Mouse (Mus musculus): ENCODE measurements around the gene Acap2. TPM values are rescaled to one million over a fixed set of nuclear protein-coding genes. Genes with fewer than 3 reads are reported as not detected.

Acap2 gene
- total and polyA plus RNA-seq, 2 experiments = 4.4 to 12.7 TPM

GRCm38 (mm10) chr16:31068280-31068679 is 132.8 kb downstream of the Acap2 start:
- Histone ChIP-seq H3K79me2 (ENCODE audit: control insufficient read depth, insufficient read depth, low read length) (peaks cover 17% of the 10 kb centered on the region; the same call in 1 of the 2 replicates), H3K36me3 (ENCODE audit: control insufficient read depth, insufficient read depth, low read length) (no peaks in the 10 kb centered on the region), H3K9ac (ENCODE audit: low read depth, low read length) (no peak overlapping the region), H3K27ac (replicated peaks; ENCODE audit: insufficient read depth, low read depth, low read length) (no peak overlapping the region), H3K4me3 (ENCODE audit: insufficient read depth, low read depth, low read length) (no peak overlapping the region), H3K27me3 (ENCODE audit: control insufficient read depth, insufficient read depth, low read length) (no peaks in the 10 kb centered on the region), H3K4me1 (ENCODE audit: control insufficient read depth, insufficient read depth, low read length) (peaks cover 8% of the 10 kb centered on the region; the same call in 1 of the 2 replicates)
- WGBS = 97% methylated on average over 7 of the region's 7 CpGs
- no peak for TF ChIP-seq CTCF (IDR thresholded peaks at IDR 0.05; ENCODE audit: low read depth, low read length)
- TF ChIP-seq POLR2A (IDR thresholded peaks at IDR 0.05; ENCODE audit: extremely low read depth, insufficient read depth, low read length) = no peak
- DNase-seq (ENCODE audit: extremely low read depth, low read depth, low spot score) = no peak

- peak; percentile 48 for DNase-seq (ENCODE audit: extremely low read depth, low read depth, low spot score)
- Histone ChIP-seq H3K4me3 (ENCODE audit: insufficient read depth, low read depth, low read length) (no peak overlapping the region), H3K27ac (replicated peaks; ENCODE audit: insufficient read depth, low read depth, low read length) (peak overlapping the region; percentile 77)
Observed at GRCm38 (mm10) chr16:31066344-31067098, 134.5 kb downstream of the Acap2 start.

GRCm38 (mm10) chr16:31064782-31065181 is 136.3 kb downstream of the Acap2 start:
- peaks cover 17% of the 10 kb centered on the region; the same call in 1 of the 2 replicates for H3K79me2 ChIP-seq (ENCODE audit: control insufficient read depth, insufficient read depth, low read length)
- no peak overlapping the region for H3K9ac ChIP-seq (ENCODE audit: low read depth, low read length)
- H3K4me3 ChIP-seq (ENCODE audit: insufficient read depth, low read depth, low read length) = no peak overlapping the region
- no peak for DNase-seq (ENCODE audit: extremely low read depth, low read depth, low spot score)
- H3K27me3 ChIP-seq (ENCODE audit: control insufficient read depth, insufficient read depth, low read length) = no peaks in the 10 kb centered on the region
- no peaks in the 10 kb centered on the region for H3K36me3 ChIP-seq (ENCODE audit: control insufficient read depth, insufficient read depth, low read length)
- peaks cover 8% of the 10 kb centered on the region; the same call in 1 of the 2 replicates for H3K4me1 ChIP-seq (ENCODE audit: control insufficient read depth, insufficient read depth, low read length)
- H3K27ac ChIP-seq (replicated peaks; ENCODE audit: insufficient read depth, low read depth, low read length) = no peak overlapping the region
- no peak for TF ChIP-seq CTCF (IDR thresholded peaks at IDR 0.05; ENCODE audit: low read depth, low read length)
- no peak for TF ChIP-seq POLR2A (IDR thresholded peaks at IDR 0.05; ENCODE audit: extremely low read depth, insufficient read depth, low read length)
- 89% methylated on average over 6 of the region's 6 CpGs for WGBS

More at GRCm38 (mm10) chr16:31066344-31067098, 134.5 kb downstream of the Acap2 start:
- Histone ChIP-seq H3K27me3 (ENCODE audit: control insufficient read depth, insufficient read depth, low read length) (no peaks in the 10 kb centered on the region), H3K4me1 (ENCODE audit: control insufficient read depth, insufficient read depth, low read length) (peaks cover 8% of the 10 kb centered on the region; the same call in 1 of the 2 replicates), H3K9ac (ENCODE audit: low read depth, low read length) (no peak overlapping the region), H3K79me2 (ENCODE audit: control insufficient read depth, insufficient read depth, low read length) (peaks cover 17% of the 10 kb centered on the region; the same call in 1 of the 2 replicates), H3K36me3 (ENCODE audit: control insufficient read depth, insufficient read depth, low read length) (no peaks in the 10 kb centered on the region)
- TF ChIP-seq POLR2A (IDR thresholded peaks at IDR 0.05; ENCODE audit: extremely low read depth, insufficient read depth, low read length) = no peak
- TF ChIP-seq CTCF (IDR thresholded peaks at IDR 0.05; ENCODE audit: low read depth, low read length) = no peak
- 70% methylated on average over 15 of the region's 15 CpGs for WGBS

DNA sequence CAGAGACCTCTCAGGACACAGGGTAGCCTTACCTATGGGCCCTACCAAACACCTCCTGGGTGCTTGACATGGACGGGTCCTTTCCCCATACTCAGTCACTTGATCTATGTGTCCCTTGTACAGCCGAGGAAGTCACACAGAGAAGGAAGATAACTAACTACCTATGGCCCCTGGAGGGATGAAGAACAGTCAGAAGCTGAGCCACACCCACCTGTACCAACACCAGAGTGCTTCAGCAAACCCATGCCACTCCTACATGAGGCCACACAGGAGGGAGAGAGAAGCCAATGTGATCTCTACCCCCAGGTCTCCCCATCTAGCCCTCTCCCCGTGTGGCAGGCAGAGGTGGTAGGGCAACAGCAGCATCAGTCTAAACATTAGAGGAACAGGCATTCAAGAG is 138.1 kb downstream of the Acap2 start:
- TF ChIP-seq CTCF (IDR thresholded peaks at IDR 0.05; ENCODE audit: low read depth, low read length) = no peak
- no peaks in the 10 kb centered on the region for H3K36me3 ChIP-seq (ENCODE audit: control insufficient read depth, insufficient read depth, low read length)
- H3K79me2 ChIP-seq (ENCODE audit: control insufficient read depth, insufficient read depth, low read length) = 0 out of 2 replicates have a peak, but pooled peaks cover under 1% of the 10 kb centered on the region
- no peak overlapping the region for H3K4me3 ChIP-seq (ENCODE audit: insufficient read depth, low read depth, low read length)
- peaks cover 14% of the 10 kb centered on the region for H3K4me1 ChIP-seq (ENCODE audit: control insufficient read depth, insufficient read depth, low read length)
- 92% methylated on average over 3 of the region's 3 CpGs for WGBS
- no peaks in the 10 kb centered on the region for H3K27me3 ChIP-seq (ENCODE audit: control insufficient read depth, insufficient read depth, low read length)
- no peak overlapping the region for H3K27ac ChIP-seq (replicated peaks; ENCODE audit: insufficient read depth, low read depth, low read length)
- no peak for DNase-seq (ENCODE audit: extremely low read depth, low read depth, low spot score)
- H3K9ac ChIP-seq (ENCODE audit: low read depth, low read length) = no peak overlapping the region

DNA sequence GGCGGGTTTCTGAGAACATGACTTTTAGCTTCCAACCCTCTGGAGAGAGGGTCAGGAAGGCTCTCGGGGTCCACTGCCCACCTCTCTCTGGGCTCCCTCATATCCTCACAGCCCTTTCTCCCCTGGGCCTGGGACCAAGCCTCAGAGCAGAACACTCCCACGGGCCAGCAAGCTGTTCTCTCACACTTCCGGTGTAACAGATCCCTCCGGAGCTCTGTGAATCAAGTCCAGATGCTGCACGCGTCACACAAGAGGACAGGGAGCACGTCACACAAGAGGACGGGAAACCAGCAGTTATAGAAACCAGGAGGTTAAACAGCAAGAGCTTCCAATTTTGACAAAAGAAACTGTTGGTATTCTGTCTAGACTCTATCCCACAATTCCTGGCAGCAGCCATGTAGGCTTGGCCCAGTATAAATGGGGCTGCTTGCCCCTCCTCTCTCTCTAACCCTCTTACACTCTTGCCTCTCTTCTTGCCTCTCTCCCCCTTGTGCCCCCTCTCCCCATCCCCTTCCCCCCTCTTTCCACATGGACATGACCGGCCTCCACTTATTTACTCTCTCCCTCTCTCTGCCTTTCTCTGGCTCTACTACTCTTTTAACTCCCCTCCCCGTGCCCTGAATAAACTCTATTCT is 139.7 kb downstream of the Acap2 start:
- H3K36me3 ChIP-seq (ENCODE audit: control insufficient read depth, insufficient read depth, low read length) = no peaks in the 10 kb centered on the region
- no peak overlapping the region for H3K27ac ChIP-seq (replicated peaks; ENCODE audit: insufficient read depth, low read depth, low read length)
- peaks cover 12% of the 10 kb centered on the region for H3K4me1 ChIP-seq (ENCODE audit: control insufficient read depth, insufficient read depth, low read length)
- no peaks in the 10 kb centered on the region for H3K27me3 ChIP-seq (ENCODE audit: control insufficient read depth, insufficient read depth, low read length)
- H3K79me2 ChIP-seq (ENCODE audit: control insufficient read depth, insufficient read depth, low read length) = no peaks in the 10 kb centered on the region
- TF ChIP-seq CTCF (IDR thresholded peaks at IDR 0.05; ENCODE audit: low read depth, low read length) = no peak
- TF ChIP-seq POLR2A (IDR thresholded peaks at IDR 0.05; ENCODE audit: extremely low read depth, insufficient read depth, low read length) = no peak
- H3K4me3 ChIP-seq (ENCODE audit: insufficient read depth, low read depth, low read length) = no peak overlapping the region
- no peak for DNase-seq (ENCODE audit: extremely low read depth, low read depth, low spot score)
- 87% methylated on average over 11 of the region's 11 CpGs for WGBS
- H3K9ac ChIP-seq (ENCODE audit: low read depth, low read length) = no peak overlapping the region

Data from liver, adult 2 months (tissue).